Mouse (Mus musculus): ENCODE results near the gene Tfap2e.
A peak's percentile ranks its signal among the peaks of the same experiment; 100 is the strongest.

Tfap2e gene

GRCm38 (mm10) chr4:126736001-126736414, at the start of gene Tfap2e:
Gene Tfap2e, minus strand, starts transcription at chr4:126736240.
- no peak for DNase-seq (ENCODE audit: low read depth)

GRCm38 (mm10) chr4:126782996-126783395, 47.0 kb upstream of the Tfap2e start:
- no peak for DNase-seq (ENCODE audit: low read depth)

- no peak for DNase-seq (ENCODE audit: low read depth)
Observed at GRCm38 (mm10) chr4:126782512-126782911, 46.5 kb upstream of the Tfap2e start.

GRCm38 (mm10) chr4:126781871-126782270, 45.8 kb upstream of the Tfap2e start:
- DNase-seq (ENCODE audit: low read depth) = no peak

GRCm38 (mm10) chr4:126779826-126780775, 44.1 kb upstream of the Tfap2e start:
- DNase-seq (ENCODE audit: low read depth) = no peak

- no peak for DNase-seq (ENCODE audit: low read depth)
Observed at GRCm38 (mm10) chr4:126779148-126779581, 43.1 kb upstream of the Tfap2e start.

GRCm38 (mm10) chr4:126775182-126775581, 39.1 kb upstream of the Tfap2e start:
- DNase-seq (ENCODE audit: low read depth) = no peak

- no peak for DNase-seq (ENCODE audit: low read depth)
Observed at GRCm38 (mm10) chr4:126773871-126774270, 37.8 kb upstream of the Tfap2e start.

GRCm38 (mm10) chr4:126770831-126771230, 34.8 kb upstream of the Tfap2e start:
- no peak for DNase-seq (ENCODE audit: low read depth)

GRCm38 (mm10) chr4:126769800-126770563, 33.9 kb upstream of the Tfap2e start:
- DNase-seq (ENCODE audit: low read depth) = no peak

GRCm38 (mm10) chr4:126763483-126763882, 27.4 kb upstream of the Tfap2e start:
- DNase-seq (ENCODE audit: low read depth) = no peak

GRCm38 (mm10) chr4:126762586-126763359, 26.7 kb upstream of the Tfap2e start:
- no peak for DNase-seq (ENCODE audit: low read depth)

GRCm38 (mm10) chr4:126759435-126759834, 23.4 kb upstream of the Tfap2e start:
- no peak for DNase-seq (ENCODE audit: low read depth)

GRCm38 (mm10) chr4:126758299-126758698, 22.3 kb upstream of the Tfap2e start:
- DNase-seq (ENCODE audit: low read depth) = no peak

GRCm38 (mm10) chr4:126756766-126757165, 20.7 kb upstream of the Tfap2e start:
- peak; percentile 61 for DNase-seq (ENCODE audit: low read depth)

- DNase-seq (ENCODE audit: low read depth) = no peak
Observed at GRCm38 (mm10) chr4:126754736-126755374, 18.8 kb upstream of the Tfap2e start.

GRCm38 (mm10) chr4:126754231-126754611, 18.2 kb upstream of the Tfap2e start:
- DNase-seq (ENCODE audit: low read depth) = no peak

- DNase-seq (ENCODE audit: low read depth) = peak; percentile 98
Observed at GRCm38 (mm10) chr4:126753268-126754230, 17.5 kb upstream of the Tfap2e start, which contains the start of the genes Ncdn and AU040320. Gene Ncdn, minus strand, starts transcription at chr4:126753438. Gene AU040320, plus strand, starts transcription at chr4:126753544.

- peak; percentile 40 for DNase-seq (ENCODE audit: low read depth)
Observed at GRCm38 (mm10) chr4:126752608-126753141, 16.6 kb upstream of the Tfap2e start.

Measured in NIH3T3 (cell line).